Mouse (Mus musculus) liver, adult 2 months (tissue): ENCODE measurements around the gene Mnd1.

Source experiments
- CTCF ChIP-seq: fragments of 200-500 bp; IDR thresholded peaks from 2 replicates; pipeline ENCODE4 v1.5.1; 2011; ENCODE audit warnings: low read depth, low read length, control low read depth
- POLR2A ChIP-seq: fragments of 200-500 bp; IDR thresholded peaks from 2 replicates; pipeline ENCODE4 v1.6.1; 2011; ENCODE audit warnings: low read length, control low read depth; ENCODE audit not compliant: insufficient read depth; ENCODE audit errors: extremely low read depth

DNA sequence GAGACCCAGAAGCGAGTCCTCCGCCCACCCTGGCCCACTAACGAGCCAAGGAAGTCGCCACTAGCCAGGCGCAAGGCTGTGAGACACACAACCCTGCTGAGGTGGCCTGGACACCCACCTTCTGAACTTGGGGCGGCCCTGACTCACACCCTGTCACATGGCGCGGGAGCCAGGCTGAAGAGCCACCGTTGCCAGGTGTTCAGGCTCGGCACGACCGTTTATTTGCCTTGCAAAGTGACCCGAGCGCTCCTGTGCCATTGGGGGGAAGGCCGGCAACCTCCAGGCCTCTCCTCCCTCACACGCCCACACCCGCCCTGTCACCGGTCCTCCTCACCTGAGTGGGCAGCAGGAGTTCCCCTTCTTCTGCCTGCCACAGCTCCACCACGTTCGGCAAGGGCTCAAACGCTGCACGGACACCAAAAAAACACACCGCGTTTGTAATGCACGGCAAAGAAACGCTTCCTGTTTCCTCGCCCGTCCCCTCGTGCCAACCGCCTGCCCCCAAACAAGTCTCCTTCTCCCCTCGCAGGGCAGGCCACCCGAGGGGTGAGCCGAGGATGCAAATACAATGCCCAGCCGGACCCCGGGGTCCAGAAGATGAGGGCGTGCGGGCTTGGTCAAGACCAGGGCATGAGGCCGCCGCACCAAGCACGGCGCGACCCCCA lies 116.5 kb downstream of the Mnd1 start:
- TF ChIP-seq CTCF, result no peak
- peak; percentile 58; the same call in 1 of the 2 replicates for TF ChIP-seq POLR2A
